Mouse (Mus musculus) MEL (cell line): ENCODE data around the gene Gm20604. TPM values are rescaled to one million over a fixed set of nuclear protein-coding genes. Genes with fewer than 3 reads are reported as not detected.

ENCODE experiments used
- DNase-seq: peaks from one replicate; pipeline ENCODE4 v3.0.0; 2011; ENCODE audit warnings: low read depth, low spot score
- H3K27ac ChIP-seq: 2 replicates; pipeline ENCODE4 v1.5.1; 2012; ENCODE audit warnings: low read depth, mild to moderate bottlenecking, control low read depth, low read length, moderate library complexity; ENCODE audit not compliant: control insufficient read depth
- H3K27me3 ChIP-seq, 2 experiments: fragments of 150-350 bp in 1 of 2; sonication (generic) in 1 of 2; 2 replicates each; pipeline ENCODE4 v1.6.1; 2012; ENCODE audit warnings: low read length in 2 of 2, mild to moderate bottlenecking in 2 of 2, improper control_type of control experiment in 1 of 2, moderate library complexity in 1 of 2; ENCODE audit not compliant: insufficient read depth in 2 of 2, control insufficient read depth in 1 of 2
- H3K36me3 ChIP-seq, 2 experiments: 2 replicates each; pipeline ENCODE4 v1.6.1; 2012 to 2014; ENCODE audit warnings: low read length in 2 of 2, improper control_type of control experiment in 1 of 2, inconsistent platforms in 1 of 2, mild to moderate bottlenecking in 1 of 2; ENCODE audit not compliant: insufficient read depth in 2 of 2, control insufficient read depth in 1 of 2
- H3K4me1 ChIP-seq, 2 experiments: fragments of 150-350 bp in 1 of 2; sonication (generic) in 1 of 2; 2 replicates each; pipeline ENCODE4 v1.6.1; 2012; ENCODE audit warnings: low read length in 2 of 2, improper control_type of control experiment in 1 of 2, mild to moderate bottlenecking in 1 of 2; ENCODE audit not compliant: insufficient read depth in 2 of 2, control insufficient read depth in 1 of 2
- H3K4me3 ChIP-seq, 2 experiments: fragments of 150-350 bp in 1 of 2; sonication (generic) in 1 of 2; 2 replicates each; pipeline ENCODE4 v1.5.1; 2012; ENCODE audit warnings: low read depth in 2 of 2, low read length in 2 of 2, mild to moderate bottlenecking in 2 of 2, moderate library complexity in 2 of 2, control low read depth in 1 of 2, improper control_type of control experiment in 1 of 2; ENCODE audit not compliant: control insufficient read depth in 1 of 2, insufficient read depth in 1 of 2
- H3K79me2 ChIP-seq: 2 replicates; pipeline ENCODE4 v1.6.1; 2012; ENCODE audit warnings: mild to moderate bottlenecking, low read length, moderate library complexity; ENCODE audit not compliant: control insufficient read depth, poor library complexity, insufficient read depth
- H3K9ac ChIP-seq: 2 replicates; pipeline ENCODE4 v1.6.1; 2012; ENCODE audit warnings: low read depth, mild to moderate bottlenecking, control low read depth, low read length, moderate library complexity; ENCODE audit not compliant: control insufficient read depth, poor library complexity, severe bottlenecking
- H3K9me3 ChIP-seq: fragments of 150-350 bp; sonication (generic); replicated peaks from 2 replicates; pipeline ENCODE4 v1.6.1; 2012; ENCODE audit warnings: mild to moderate bottlenecking, low read length, improper control_type of control experiment, moderate library complexity; ENCODE audit not compliant: insufficient read depth
- CHD1 ChIP-seq: IDR thresholded peaks from 2 replicates; pipeline ENCODE4 v1.6.1; 2012; ENCODE audit warnings: low read depth, mild to moderate bottlenecking, inconsistent platforms, low read length, improper control_type of control experiment
- CHD2 ChIP-seq: IDR thresholded peaks from 2 replicates; pipeline ENCODE4 v1.6.1; 2011; ENCODE audit warnings: low read length, improper control_type of control experiment
- E2F4 ChIP-seq: IDR thresholded peaks from 2 replicates; pipeline ENCODE4 v1.6.1; 2011; ENCODE audit warnings: low read depth, low read length, improper control_type of control experiment, borderline replicate concordance
- EP300 ChIP-seq, 2 experiments: IDR thresholded peaks; 2 replicates each; pipeline ENCODE4 v1.6.1; 2011; ENCODE audit warnings: improper control_type of control experiment in 2 of 2, low read length in 2 of 2, low read depth in 1 of 2, mild to moderate bottlenecking in 1 of 2
- ETS1 ChIP-seq: IDR thresholded peaks from 2 replicates; pipeline ENCODE4 v1.6.1; 2012; ENCODE audit warnings: low read depth, mild to moderate bottlenecking, inconsistent platforms, low read length, improper control_type of control experiment, moderate library complexity
- GABPA ChIP-seq: IDR thresholded peaks from 2 replicates; pipeline ENCODE4 v1.6.1; 2012; ENCODE audit warnings: low read depth, mild to moderate bottlenecking, inconsistent platforms, low read length, improper control_type of control experiment, moderate library complexity
- GATA1 ChIP-seq: IDR thresholded peaks from 2 replicates; pipeline ENCODE4 v1.6.1; 2011; ENCODE audit warnings: low read depth, low read length, improper control_type of control experiment
- HCFC1 ChIP-seq: IDR thresholded peaks from 2 replicates; pipeline ENCODE4 v1.6.1; 2012; ENCODE audit warnings: low read depth, mild to moderate bottlenecking, inconsistent platforms, low read length, improper control_type of control experiment, moderate library complexity
- KAT2A ChIP-seq: conservative IDR thresholded peaks from 2 replicates; pipeline ENCODE4 v1.6.1; 2012; ENCODE audit warnings: low read depth, low read length, improper control_type of control experiment, inconsistent platforms
- MAFK ChIP-seq: IDR thresholded peaks from 2 replicates; pipeline ENCODE4 v1.6.1; 2011; ENCODE audit warnings: low read depth, mild to moderate bottlenecking, low read length, improper control_type of control experiment, borderline replicate concordance
- MAX ChIP-seq: IDR thresholded peaks from 2 replicates; pipeline ENCODE4 v1.6.1; 2011; ENCODE audit warnings: low read length, improper control_type of control experiment
- MAZ ChIP-seq: IDR thresholded peaks from 2 replicates; pipeline ENCODE4 v1.6.1; 2012; ENCODE audit warnings: low read depth, mild to moderate bottlenecking, inconsistent platforms, low read length, improper control_type of control experiment
- MYB ChIP-seq: IDR thresholded peaks from 2 replicates; pipeline ENCODE4 v1.6.1; 2011; ENCODE audit warnings: mild to moderate bottlenecking, low read depth, low read length, improper control_type of control experiment
- NELFE ChIP-seq: IDR thresholded peaks from 2 replicates; pipeline ENCODE4 v1.6.1; 2011; ENCODE audit warnings: low read depth, low read length, improper control_type of control experiment
- NRF1 ChIP-seq: IDR thresholded peaks from 2 replicates; pipeline ENCODE4 v1.6.1; 2014; ENCODE audit warnings: low read depth, mild to moderate bottlenecking, inconsistent platforms, low read length, improper control_type of control experiment, moderate library complexity; ENCODE audit not compliant: poor library complexity, insufficient read depth, severe bottlenecking
- POLR2A ChIP-seq, 2 experiments: IDR thresholded peaks; 2 replicates each; pipeline ENCODE4 v1.6.1; 2011 to 2012; ENCODE audit warnings: low read length in 2 of 2, mild to moderate bottlenecking in 2 of 2, control low read depth in 1 of 2, improper control_type of control experiment in 1 of 2, low read depth in 1 of 2, moderate library complexity in 1 of 2; ENCODE audit not compliant: control insufficient read depth in 1 of 2, insufficient read depth in 1 of 2, poor library complexity in 1 of 2
- POLR2AphosphoS2 ChIP-seq: IDR thresholded peaks from 2 replicates; pipeline ENCODE4 v1.6.1; 2011; ENCODE audit warnings: low read length, improper control_type of control experiment
- POLR2AphosphoS5 ChIP-seq: IDR thresholded peaks from 2 replicates; pipeline ENCODE4 v1.6.1; 2012; ENCODE audit warnings: low read depth, borderline replicate concordance, mild to moderate bottlenecking, inconsistent platforms, low read length, moderate library complexity, mixed read lengths
- RCOR1 ChIP-seq: IDR thresholded peaks from 2 replicates; pipeline ENCODE4 v1.6.1; 2012; ENCODE audit warnings: low read depth, mild to moderate bottlenecking, inconsistent platforms, low read length, improper control_type of control experiment
- SMC3 ChIP-seq: IDR thresholded peaks from 2 replicates; pipeline ENCODE4 v1.6.1; 2011; ENCODE audit warnings: low read depth, low read length, improper control_type of control experiment
- TAL1 ChIP-seq: IDR thresholded peaks from 2 replicates; pipeline ENCODE4 v1.6.1; 2012; ENCODE audit warnings: mild to moderate bottlenecking, inconsistent platforms, low read length, moderate library complexity, mixed read lengths
- TBP ChIP-seq: IDR thresholded peaks from 2 replicates; pipeline ENCODE4 v1.8.0; 2011; ENCODE audit warnings: low read depth, low read length, improper control_type of control experiment
- USF1 ChIP-seq: IDR thresholded peaks from 2 replicates; pipeline ENCODE4 v1.6.1; 2014; ENCODE audit warnings: low read depth, mild to moderate bottlenecking, inconsistent platforms, low read length, improper control_type of control experiment, moderate library complexity
- USF2 ChIP-seq, 2 experiments: IDR thresholded peaks; 2 replicates each; pipeline ENCODE4 v1.6.1; 2011 to 2012; ENCODE audit warnings: improper control_type of control experiment in 2 of 2, low read length in 2 of 2, borderline replicate concordance in 1 of 2, inconsistent platforms in 1 of 2, low read depth in 1 of 2, mild to moderate bottlenecking in 1 of 2; ENCODE audit not compliant: insufficient read depth in 1 of 2
- ZC3H11A ChIP-seq: IDR thresholded peaks from 2 replicates; pipeline ENCODE4 v1.6.1; 2012; ENCODE audit warnings: low read depth, mild to moderate bottlenecking, inconsistent platforms, low read length, improper control_type of control experiment
- ZKSCAN1 ChIP-seq: IDR thresholded peaks from 2 replicates; pipeline ENCODE4 v1.6.1; 2012; ENCODE audit warnings: low read depth, mild to moderate bottlenecking, inconsistent platforms, low read length, improper control_type of control experiment, moderate library complexity
- polyA plus RNA-seq, 2 experiments: library from polyadenylated mRNA; stranded (reverse) in 1 of 2; unstranded in 1 of 2; fragments of >175 nt in 1 of 2; fragments of >200 nt in 1 of 2; gene quantifications; 2 replicates each; pipeline versions ENCODE4 v1.2.1 to v1.2.4; 2012; ENCODE audit warnings: low replicate concordance in 2 of 2, low read depth in 1 of 2; ENCODE audit not compliant: insufficient read length in 2 of 2, insufficient read depth in 1 of 2, missing spikeins in 1 of 2
- total RNA-seq: library from RNA; depleted of rRNA; stranded (reverse); fragments of 300-350 nt; gene quantifications from 2 replicates; pipeline ENCODE4 v1.2.3, GENCODE M21; 2012

Gm20604 gene
- total and polyA plus RNA-seq, 3 experiments = 7.9 to 8.8 TPM; not detected in 1

DNA sequence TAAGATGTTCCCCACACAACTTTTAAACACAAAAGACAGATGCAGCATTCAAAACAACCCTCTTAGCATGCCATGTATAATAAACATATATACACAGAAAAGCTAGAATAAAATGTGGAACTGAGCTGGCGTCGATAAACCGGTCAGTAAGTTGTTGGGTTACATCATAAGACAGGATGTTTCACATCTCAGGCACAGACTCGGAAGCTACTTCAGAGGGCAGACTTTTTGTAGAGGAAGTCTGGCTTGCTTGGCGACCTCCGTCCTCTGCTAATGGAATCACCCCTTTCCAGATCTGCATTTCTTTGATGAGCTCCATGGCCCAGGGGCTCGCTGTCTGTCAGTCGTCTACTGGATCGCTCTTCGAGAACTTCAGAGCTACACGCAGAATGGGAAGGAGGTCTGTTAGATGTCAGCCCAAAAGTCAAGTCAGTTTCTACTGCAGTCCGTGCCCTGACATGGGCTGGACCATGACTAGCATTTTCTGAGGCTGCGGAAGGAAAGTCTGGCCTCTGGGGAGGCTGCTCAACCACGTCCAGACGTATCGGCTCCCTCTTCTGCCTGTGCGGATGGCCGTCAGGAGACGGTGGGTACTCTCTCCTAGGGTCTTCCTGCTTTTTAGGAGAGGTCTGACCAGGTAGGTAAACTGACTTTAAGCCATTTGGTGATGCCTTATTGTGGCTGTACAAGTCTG is 26.6 kb upstream of the Gm20604 start:
- Histone ChIP-seq H3K4me3 (no peak overlapping the region), H3K79me2 (no peaks in the 10 kb centered on the region), H3K27me3 (no peaks in the 10 kb centered on the region), H3K9me3 (no peaks in the 10 kb centered on the region), H3K36me3 (peaks cover 0 to 1% of the 10 kb centered on the region in 2 experiments; a peak in 2 of 4 replicates), H3K27ac (no peak overlapping the region), H3K9ac (no peak overlapping the region), H3K4me1 (no peaks in the 10 kb centered on the region)
- TF ChIP-seq GABPA (no peak), HCFC1 (no peak), RCOR1 (no peak), USF1 (no peak), SMC3 (no peak), CHD1 (no peak), MAX (no peak), CHD2 (no peak), ETS1 (no peak), TAL1 (no peak), MAZ (no peak), NELFE (no peak), KAT2A (no peak), NRF1 (no peak), E2F4 (no peak), MYB (no peak)
- DNase-seq = no peak

- H3K9ac ChIP-seq = no peak overlapping the region
- H3K4me1 ChIP-seq = no peaks in the 10 kb centered on the region
- no peaks in the 10 kb centered on the region for H3K79me2 ChIP-seq
- H3K9me3 ChIP-seq = no peaks in the 10 kb centered on the region
- no peaks in the 10 kb centered on the region for H3K27me3 ChIP-seq
- DNase-seq = no peak
- no peak for TF ChIP-seq USF2 (IDR thresholded peaks at IDR 0.05; ENCODE audit: borderline replicate concordance in 1 of 2, insufficient read depth in 1 of 2, low read depth in 1 of 2, low read length in 2 of 2)
- TF ChIP-seq KAT2A = no peak
- TF ChIP-seq TBP = no peak
- TF ChIP-seq RCOR1 = no peak
- no peak for TF ChIP-seq NELFE
- no peak for TF ChIP-seq POLR2AphosphoS2
- no peak for TF ChIP-seq E2F4
- TF ChIP-seq MAFK = no peak
- TF ChIP-seq ZC3H11A = no peak
- TF ChIP-seq CHD1 = no peak
- no peak for TF ChIP-seq POLR2AphosphoS5
- TF ChIP-seq ETS1 = no peak
- no peak for TF ChIP-seq POLR2A (IDR thresholded peaks at IDR 0.05; ENCODE audit: control insufficient read depth in 1 of 2, insufficient read depth in 1 of 2, low read depth in 1 of 2, low read length in 2 of 2, poor library complexity in 1 of 2)
- no peak for TF ChIP-seq GATA1
- TF ChIP-seq SMC3 = no peak
- no peak for TF ChIP-seq EP300 (IDR thresholded peaks at IDR 0.05; ENCODE audit: low read depth in 1 of 2, low read length in 2 of 2)
- TF ChIP-seq TAL1 = no peak
- no peak for TF ChIP-seq ZKSCAN1
- TF ChIP-seq HCFC1 = no peak
- H3K27ac ChIP-seq = no peak overlapping the region
- no peak overlapping the region for H3K4me3 ChIP-seq
- H3K36me3 ChIP-seq = no peaks in the 10 kb centered on the region; a peak in 2 of 4 replicates
These were observed 24.4 kb upstream of the Gm20604 start for GRCm38 (mm10) chr12:102782841-102783240.
